Mouse (Mus musculus): ENCODE measurements around the gene Csdc2. TPM values are rescaled to one million over a fixed set of nuclear protein-coding genes. Genes with fewer than 3 reads are reported as not detected.
A peak's percentile ranks its signal among the peaks of the same experiment; 100 is the strongest.
"Not testable (repeated sequence)": the region's sequence is repeated elsewhere in the genome, so short reads cannot be mapped to it uniquely, and the experiment has no call there.

The Csdc2 gene
- polyA plus RNA-seq, 1 experiment from 2014 or later = 102 TPM

- Histone ChIP-seq H3K4me2 (replicated peaks) (peak within 1 kb of the TSS; percentile 91), H3K36me3 (0 out of 2 replicates have a peak, but pooled peaks cover 3% of the 10 kb centered on the region), H3K4me1 (replicated peaks) (peaks cover 8% of the 10 kb centered on the region), H3K27ac (peak within 1 kb of the TSS; percentile 89), H3K4me3 (replicated peaks) (peak within 1 kb of the TSS; percentile 54), H3K9ac (replicated peaks) (peak within 1 kb of the TSS; percentile 72), H3K27me3 (no peaks in the 10 kb centered on the region), H3K9me3 (no peaks in the 10 kb centered on the region)
- under 1% methylated on average over 75 of the region's 77 CpGs for WGBS
- ATAC-seq = peak; percentile 95
Observed at GRCm38 (mm10) chr15:81960171-81961077, 23.9 kb downstream of the Csdc2 start, which contains the start of gene Pmm1. Gene Pmm1 (minus strand): TSS chr15:81960930.

GRCm38 (mm10) chr15:81961078-81961451 lies 24.5 kb downstream of the Csdc2 start:
- peak overlapping the region; percentile 91 for H3K4me2 ChIP-seq (replicated peaks)
- H3K27ac ChIP-seq = peak overlapping the region; percentile 39; the same call in 1 of the 2 replicates
- H3K9ac ChIP-seq (replicated peaks) = peak overlapping the region; percentile 41; the same call in 1 of the 2 replicates
- ATAC-seq = no peak
- 0 out of 2 replicates have a peak, but pooled peaks cover 1% of the 10 kb centered on the region for H3K36me3 ChIP-seq
- WGBS = 4% methylated on average over 8 of the region's 8 CpGs
- H3K4me3 ChIP-seq (replicated peaks) = peak overlapping the region; percentile 54
- H3K9me3 ChIP-seq = no peaks in the 10 kb centered on the region
- H3K27me3 ChIP-seq = no peaks in the 10 kb centered on the region
- H3K4me1 ChIP-seq (replicated peaks) = peaks cover 8% of the 10 kb centered on the region

GRCm38 (mm10) chr15:81964262-81964661 lies 27.7 kb downstream of the Csdc2 start:
- peaks cover 5% of the 10 kb centered on the region for H3K4me1 ChIP-seq (replicated peaks)
- WGBS = 66% methylated on average over 1 of the region's 1 CpGs
- no peaks in the 10 kb centered on the region for H3K36me3 ChIP-seq
- no peak for ATAC-seq
- no peak overlapping the region for H3K4me3 ChIP-seq (replicated peaks)
- H3K27me3 ChIP-seq = no peaks in the 10 kb centered on the region
- H3K4me2 ChIP-seq (replicated peaks) = no peak overlapping the region
- H3K27ac ChIP-seq = no peak overlapping the region
- no peaks in the 10 kb centered on the region for H3K9me3 ChIP-seq
- no peak overlapping the region for H3K9ac ChIP-seq (replicated peaks)

- Histone ChIP-seq H3K4me2 (replicated peaks) (no peak overlapping the region), H3K4me3 (replicated peaks) (no peak overlapping the region), H3K4me1 (replicated peaks) (no peaks in the 10 kb centered on the region; the same call in 1 of the 2 replicates), H3K36me3 (no peaks in the 10 kb centered on the region), H3K27ac (no peak overlapping the region), H3K27me3 (no peaks in the 10 kb centered on the region), H3K9me3 (no peaks in the 10 kb centered on the region), H3K9ac (replicated peaks) (no peak overlapping the region)
- 51% methylated on average over 4 of the region's 4 CpGs for WGBS
- no peak for ATAC-seq
Observed at GRCm38 (mm10) chr15:81964980-81965545, 28.5 kb downstream of the Csdc2 start.

- Histone ChIP-seq H3K4me3 (replicated peaks) (no peak overlapping the region), H3K27me3 (no peaks in the 10 kb centered on the region), H3K4me2 (replicated peaks) (no peak overlapping the region), H3K9me3 (no peaks in the 10 kb centered on the region), H3K4me1 (replicated peaks) (no peaks in the 10 kb centered on the region), H3K36me3 (no peaks in the 10 kb centered on the region), H3K9ac (replicated peaks) (no peak overlapping the region), H3K27ac (no peak overlapping the region)
- 81% methylated on average over 13 of the region's 14 CpGs for WGBS
- no peak for ATAC-seq
Observed at GRCm38 (mm10) chr15:81966062-81966829, 29.7 kb downstream of the Csdc2 start.

- no peaks in the 10 kb centered on the region for H3K27me3 ChIP-seq
- H3K27ac ChIP-seq = no peak overlapping the region
- no peak for ATAC-seq
- H3K9ac ChIP-seq (replicated peaks) = no peak overlapping the region
- WGBS = 95% methylated on average over 5 of the region's 5 CpGs
- no peak overlapping the region for H3K4me3 ChIP-seq (replicated peaks)
- H3K36me3 ChIP-seq = no peaks in the 10 kb centered on the region
- peaks cover 3% of the 10 kb centered on the region; the same call in 1 of the 2 replicates for H3K9me3 ChIP-seq
- no peaks in the 10 kb centered on the region for H3K4me1 ChIP-seq (replicated peaks)
- H3K4me2 ChIP-seq (replicated peaks) = no peak overlapping the region
Observed at GRCm38 (mm10) chr15:81967821-81968220, 31.3 kb downstream of the Csdc2 start.

GRCm38 (mm10) chr15:81968447-81968846 lies 31.9 kb downstream of the Csdc2 start:
- WGBS = 82% methylated on average over 2 of the region's 2 CpGs

GRCm38 (mm10) chr15:81969173-81969572 lies 32.6 kb downstream of the Csdc2 start:
- H3K4me1 ChIP-seq (replicated peaks) = no peaks in the 10 kb centered on the region
- WGBS = 83% methylated on average over 7 of the region's 7 CpGs
- no peak overlapping the region for H3K4me3 ChIP-seq (replicated peaks)
- H3K9me3 ChIP-seq = peaks cover 5% of the 10 kb centered on the region; the same call in 1 of the 2 replicates
- ATAC-seq = no peak
- no peaks in the 10 kb centered on the region for H3K27me3 ChIP-seq
- no peak overlapping the region for H3K9ac ChIP-seq (replicated peaks)
- no peak overlapping the region for H3K4me2 ChIP-seq (replicated peaks)
- H3K36me3 ChIP-seq = no peaks in the 10 kb centered on the region
- no peak overlapping the region for H3K27ac ChIP-seq

More at GRCm38 (mm10) chr15:81968447-81968846, 31.9 kb downstream of the Csdc2 start:
- H3K4me2 ChIP-seq (replicated peaks) = no peak overlapping the region
- H3K36me3 ChIP-seq = no peaks in the 10 kb centered on the region
- H3K9ac ChIP-seq (replicated peaks) = no peak overlapping the region
- ATAC-seq = no peak
- H3K4me1 ChIP-seq (replicated peaks) = no peaks in the 10 kb centered on the region
- peaks cover 5% of the 10 kb centered on the region; the same call in 1 of the 2 replicates for H3K9me3 ChIP-seq
- H3K4me3 ChIP-seq (replicated peaks) = no peak overlapping the region
- H3K27ac ChIP-seq = no peak overlapping the region
- H3K27me3 ChIP-seq = no peaks in the 10 kb centered on the region

- not testable (repeated sequence) for H3K4me3 ChIP-seq (replicated peaks); H3K9ac ChIP-seq (replicated peaks); H3K4me2 ChIP-seq (replicated peaks); H3K27me3 ChIP-seq; H3K27ac ChIP-seq; ATAC-seq; H3K4me1 ChIP-seq (replicated peaks); H3K36me3 ChIP-seq; H3K9me3 ChIP-seq
- 68% methylated on average over 6 of the region's 6 CpGs for WGBS
Observed at GRCm38 (mm10) chr15:81969635-81970034, 33.1 kb downstream of the Csdc2 start.

GRCm38 (mm10) chr15:81970498-81970897 lies 33.9 kb downstream of the Csdc2 start:
- not testable (repeated sequence) for H3K27ac ChIP-seq; H3K9me3 ChIP-seq; H3K4me3 ChIP-seq (replicated peaks); H3K36me3 ChIP-seq; H3K9ac ChIP-seq (replicated peaks); H3K4me2 ChIP-seq (replicated peaks); H3K4me1 ChIP-seq (replicated peaks); H3K27me3 ChIP-seq; ATAC-seq
- 81% methylated on average over 4 of the region's 4 CpGs for WGBS

GRCm38 (mm10) chr15:81975156-81975555 lies 38.6 kb downstream of the Csdc2 start:
- not testable (repeated sequence) for H3K4me1 ChIP-seq (replicated peaks); H3K4me3 ChIP-seq (replicated peaks); H3K36me3 ChIP-seq; H3K9me3 ChIP-seq; H3K27me3 ChIP-seq; H3K4me2 ChIP-seq (replicated peaks); H3K9ac ChIP-seq (replicated peaks); H3K27ac ChIP-seq; ATAC-seq
- 91% methylated on average over 8 of the region's 8 CpGs for WGBS

- no peaks in the 10 kb centered on the region for H3K9me3 ChIP-seq
- ATAC-seq = no peak
- no peaks in the 10 kb centered on the region for H3K27me3 ChIP-seq
- H3K4me3 ChIP-seq (replicated peaks) = no peak within 1 kb of the TSS
- no peaks in the 10 kb centered on the region for H3K36me3 ChIP-seq
- 98% methylated on average over 23 of the region's 23 CpGs for WGBS
- no peak within 1 kb of the TSS for H3K27ac ChIP-seq
- no peak within 1 kb of the TSS for H3K4me2 ChIP-seq (replicated peaks)
- no peak within 1 kb of the TSS for H3K9ac ChIP-seq (replicated peaks)
- H3K4me1 ChIP-seq (replicated peaks) = peaks cover 4% of the 10 kb centered on the region
Observed at GRCm38 (mm10) chr15:81980321-81980720, 43.8 kb downstream of the Csdc2 start, which contains the start of gene 1700029P11Rik. Gene 1700029P11Rik (plus strand): TSS chr15:81980540.

All from midbrain, embryonic 13.5 days (tissue).